Mouse (Mus musculus) stomach, embryonic 14.5 days (tissue): ENCODE data around the gene Myo16. TPM values are rescaled to one million over a fixed set of nuclear protein-coding genes. Genes with fewer than 3 reads are reported as not detected.

ENCODE experiments used
- ATAC-seq: fragments of 200-750 bp; cut with Nextera tagmentation; 2 replicates; pipeline ENCODE4 v1.8.0; 2017; ENCODE audit warnings: low read depth, moderate TSS enrichment; ENCODE audit not compliant: insufficient number of reproducible peaks, insufficient read depth, low FRiP score
- H3K27ac ChIP-seq: fragments of 300-500 bp; sonication (generic); 2 replicates; pipeline ENCODE4 v1.5.1; 2014; ENCODE audit warnings: mild to moderate bottlenecking, low read length, moderate library complexity, mixed read lengths
- H3K27me3 ChIP-seq: fragments of 300-500 bp; sonication (generic); 2 replicates; pipeline ENCODE4 v1.6.1; 2014; ENCODE audit warnings: low read length, control low read depth, mixed read lengths; ENCODE audit not compliant: control insufficient read depth, insufficient read depth
- H3K36me3 ChIP-seq: fragments of 300-500 bp; sonication (generic); 2 replicates; pipeline ENCODE4 v1.6.1; 2014; ENCODE audit warnings: mild to moderate bottlenecking, control low read depth, low read length, moderate library complexity, mixed read lengths; ENCODE audit not compliant: control insufficient read depth, insufficient read depth
- H3K4me1 ChIP-seq: fragments of 300-500 bp; sonication (generic); 2 replicates; pipeline ENCODE4 v1.6.1; 2014; ENCODE audit warnings: low read length, control low read depth, mixed read lengths; ENCODE audit not compliant: control insufficient read depth, insufficient read depth
- H3K4me2 ChIP-seq: fragments of 300-500 bp; sonication (generic); replicated peaks from 2 replicates; pipeline ENCODE4 v1.6.1; 2014; ENCODE audit warnings: low read depth, low read length, control low read depth
- H3K4me3 ChIP-seq: fragments of 300-500 bp; sonication (generic); 2 replicates; pipeline ENCODE4 v1.5.1; 2014; ENCODE audit warnings: low read depth, low read length, control low read depth
- H3K9ac ChIP-seq: fragments of 300-500 bp; sonication (generic); replicated peaks from 2 replicates; pipeline ENCODE4 v1.6.1; 2014; ENCODE audit warnings: low read depth, mild to moderate bottlenecking, control low read depth, low read length, moderate library complexity, mixed read lengths
- H3K9me3 ChIP-seq: fragments of 300-500 bp; sonication (generic); 2 replicates; pipeline ENCODE4 v1.6.1; 2016; ENCODE audit warnings: low read depth, low read length, control low read depth; ENCODE audit not compliant: control insufficient read depth
- WGBS: fragments of 180-500 bp; shearing (Covaris S2); extraction: QIAGEN DNeasy Blood & Tissue Kit; methylation state at CpG from one replicate; pipeline ENCODE4 v1.1.7; 2014; 5-methylcytosine and 5-hydroxymethylcytosine counted together
- polyA plus RNA-seq: library from polyadenylated mRNA; unstranded; fragments of >200 nt; fragmentation: Nextera tagmentation; extraction: Ambion mirVana; gene quantifications from 2 replicates; pipeline ENCODE4 v1.2.1, GENCODE M21; 2014

Myo16 gene
- polyA plus RNA-seq, 1 experiment from 2014 or later = 6.4 TPM

DNA sequence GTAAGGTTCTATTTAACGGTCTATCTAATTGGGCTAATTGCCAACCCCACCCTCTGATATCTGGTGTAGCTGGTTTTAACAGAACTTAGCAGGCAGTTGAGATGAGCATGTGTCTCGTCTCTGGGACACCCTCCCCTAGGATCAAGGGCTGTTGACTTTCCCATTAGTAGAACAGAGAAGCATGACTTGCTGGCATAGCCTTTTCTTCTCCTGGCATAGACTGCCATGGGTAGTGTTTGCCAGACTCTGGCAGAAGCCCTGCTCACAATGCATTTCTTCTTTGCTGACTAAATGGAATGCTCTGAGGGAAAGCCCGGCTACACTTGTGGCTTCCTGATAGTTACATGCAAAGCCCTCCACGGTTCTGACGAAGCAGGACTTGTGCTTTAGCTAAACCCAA is 45.6 kb downstream of the Myo16 start:
- Histone ChIP-seq H3K36me3 (no peaks in the 10 kb centered on the region), H3K27ac (no peak overlapping the region), H3K9ac (no peak overlapping the region), H3K4me3 (no peak overlapping the region), H3K4me1 (no peaks in the 10 kb centered on the region), H3K4me2 (no peak overlapping the region), H3K27me3 (no peaks in the 10 kb centered on the region), H3K9me3 (no peaks in the 10 kb centered on the region)
- 82% methylated on average over 5 of the region's 5 CpGs for WGBS
- ATAC-seq = no peak

DNA sequence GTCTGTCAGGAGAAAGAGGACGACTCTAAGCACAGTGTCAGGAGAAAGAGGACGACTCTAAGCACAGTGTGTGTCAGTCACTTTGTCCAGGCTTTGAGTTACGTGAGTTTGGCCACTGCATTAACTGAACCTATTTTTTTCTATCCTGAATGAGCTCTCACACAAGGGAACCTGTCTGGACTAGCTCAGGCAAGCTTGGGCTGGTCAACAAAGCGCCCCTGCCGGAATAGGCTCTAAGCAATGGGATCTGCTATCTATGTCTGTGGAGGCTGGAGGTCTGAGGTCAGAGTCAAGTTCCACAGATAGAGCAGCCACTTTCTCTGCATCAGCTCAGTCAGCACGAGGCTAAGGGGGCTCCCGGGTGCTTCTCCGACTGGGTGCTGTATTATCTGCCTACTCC is 46.3 kb downstream of the Myo16 start:
- WGBS = 65% methylated on average over 8 of the region's 8 CpGs
- Histone ChIP-seq H3K4me3 (no peak overlapping the region), H3K27ac (no peak overlapping the region), H3K36me3 (no peaks in the 10 kb centered on the region), H3K4me2 (no peak overlapping the region), H3K9me3 (no peaks in the 10 kb centered on the region), H3K27me3 (no peaks in the 10 kb centered on the region), H3K9ac (no peak overlapping the region), H3K4me1 (no peaks in the 10 kb centered on the region)
- ATAC-seq = no peak

DNA sequence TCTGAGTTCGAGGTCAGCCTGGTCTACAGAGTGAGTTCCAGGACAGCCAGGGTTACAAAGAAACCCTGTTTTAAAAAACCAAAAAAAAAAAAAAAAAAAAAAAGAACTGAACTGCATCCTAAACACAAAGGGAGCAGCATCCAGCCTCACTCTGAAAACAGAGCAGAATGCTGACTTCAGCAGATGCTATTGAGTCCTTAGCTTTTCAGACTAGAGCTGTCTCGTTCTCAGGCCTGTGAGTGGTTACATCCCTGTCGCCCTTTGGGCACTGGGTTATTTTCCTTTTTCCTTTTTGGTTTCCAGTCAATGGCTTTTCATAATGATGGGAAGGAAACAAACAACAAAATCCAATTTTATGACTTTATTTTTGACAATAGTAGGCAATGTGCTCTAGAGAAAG is 61.3 kb downstream of the Myo16 start:
- Histone ChIP-seq H3K36me3 (no peaks in the 10 kb centered on the region), H3K27me3 (no peaks in the 10 kb centered on the region), H3K27ac (no peak overlapping the region), H3K9ac (no peak overlapping the region), H3K4me1 (no peaks in the 10 kb centered on the region), H3K4me2 (no peak overlapping the region), H3K9me3 (no peaks in the 10 kb centered on the region), H3K4me3 (no peak overlapping the region)
- WGBS = 86% methylated on average over 3 of the region's 3 CpGs
- no peak for ATAC-seq

DNA sequence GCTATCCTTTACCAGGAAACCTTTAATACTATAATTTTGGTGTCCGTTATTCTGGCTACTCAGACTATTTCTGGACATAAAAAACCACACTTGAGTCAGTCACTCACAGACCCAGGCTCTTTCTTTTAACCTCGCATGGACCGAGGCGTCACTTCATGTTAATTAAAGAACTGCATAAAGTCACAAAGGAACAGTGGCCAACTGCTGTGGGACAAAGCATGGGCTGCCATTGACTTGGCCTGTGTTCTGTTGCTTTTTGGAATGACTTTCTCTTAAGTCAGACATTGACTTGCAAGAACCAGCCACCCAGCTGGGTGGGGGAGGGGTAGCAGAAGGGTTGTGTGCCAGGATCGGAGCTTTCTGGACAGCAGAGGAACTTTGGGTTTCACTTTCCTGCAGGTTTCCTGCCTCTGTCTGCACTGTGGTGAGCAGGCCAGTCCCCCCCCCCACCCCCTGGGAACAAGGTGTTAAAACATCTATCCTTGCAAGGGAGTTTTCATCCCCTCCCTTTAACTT is 66.1 kb downstream of the Myo16 start:
- WGBS = 79% methylated on average over 5 of the region's 5 CpGs
- Histone ChIP-seq H3K4me3 (no peak overlapping the region), H3K4me2 (no peak overlapping the region), H3K9me3 (no peaks in the 10 kb centered on the region), H3K36me3 (no peaks in the 10 kb centered on the region), H3K27me3 (no peaks in the 10 kb centered on the region), H3K27ac (no peak overlapping the region), H3K4me1 (peaks cover 16% of the 10 kb centered on the region), H3K9ac (no peak overlapping the region)
- no peak for ATAC-seq

DNA sequence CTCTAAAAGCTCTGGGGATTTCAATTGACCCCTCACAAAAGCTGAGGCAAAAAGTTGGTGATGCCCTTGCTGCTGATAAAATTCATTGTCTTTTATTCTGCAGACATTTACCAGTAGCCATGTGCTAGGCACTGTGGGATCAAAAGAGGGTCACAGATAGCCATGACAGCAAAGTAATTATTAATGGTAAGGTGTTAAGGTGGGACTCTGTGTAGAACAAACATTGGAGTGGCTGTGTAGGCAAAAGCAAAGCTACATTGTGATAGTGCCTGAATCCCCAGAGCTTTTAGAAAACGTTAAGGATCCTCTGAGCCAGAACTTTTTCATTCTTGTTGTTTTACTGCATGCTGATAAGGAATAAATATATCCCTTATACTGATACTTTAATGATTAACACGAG is 69.1 kb downstream of the Myo16 start:
- H3K27me3 ChIP-seq = no peaks in the 10 kb centered on the region
- H3K4me3 ChIP-seq = no peak overlapping the region
- peak; percentile 65; the same call in 1 of the 2 replicates for ATAC-seq
- H3K4me2 ChIP-seq = no peak overlapping the region
- H3K4me1 ChIP-seq = peaks cover 16% of the 10 kb centered on the region
- 45% methylated on average over 2 of the region's 2 CpGs for WGBS
- H3K36me3 ChIP-seq = no peaks in the 10 kb centered on the region
- peak overlapping the region; percentile 22; the same call in 1 of the 2 replicates for H3K27ac ChIP-seq
- H3K9ac ChIP-seq = no peak overlapping the region
- H3K9me3 ChIP-seq = no peaks in the 10 kb centered on the region

DNA sequence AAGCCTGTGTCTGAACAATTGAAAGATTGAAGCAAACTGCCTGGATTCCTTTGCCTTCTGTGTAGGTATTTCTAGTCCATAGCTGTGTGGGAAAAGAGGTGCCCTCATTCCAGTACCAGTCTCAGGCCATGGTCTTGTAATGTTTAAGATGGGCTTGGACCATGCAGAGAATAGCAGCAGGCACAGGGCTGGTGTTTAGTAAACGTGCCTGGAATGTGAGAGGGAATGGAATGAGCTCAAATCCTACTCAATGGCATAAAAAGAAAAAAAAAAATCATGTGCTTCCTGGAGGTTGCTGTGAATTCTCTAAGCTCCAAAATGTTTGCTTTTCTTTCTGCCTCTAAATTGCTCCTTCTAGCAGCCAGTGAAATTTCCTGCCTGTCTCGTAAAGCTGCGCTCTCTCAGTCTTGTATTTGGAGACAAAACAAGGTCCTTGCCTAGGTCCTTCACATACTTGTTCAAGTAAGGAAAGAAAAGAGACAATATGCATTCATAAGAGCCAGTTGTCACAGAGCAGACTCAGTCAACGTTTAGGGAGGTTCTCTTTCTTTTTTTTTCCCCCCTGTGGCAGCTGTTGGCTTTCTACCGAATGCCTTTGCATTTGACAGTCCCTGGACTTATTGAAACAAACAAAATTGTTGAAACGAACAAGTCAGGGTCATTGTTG is 70.0 kb downstream of the Myo16 start:
- Histone ChIP-seq H3K4me1 (peaks cover 16% of the 10 kb centered on the region), H3K4me3 (no peak overlapping the region), H3K9me3 (no peaks in the 10 kb centered on the region), H3K4me2 (peak overlapping the region; percentile 15; the same call in 1 of the 2 replicates), H3K27ac (peak overlapping the region; percentile 58; the same call in 1 of the 2 replicates), H3K36me3 (no peaks in the 10 kb centered on the region), H3K9ac (no peak overlapping the region), H3K27me3 (no peaks in the 10 kb centered on the region)
- peak; percentile 14; the same call in 1 of the 2 replicates for ATAC-seq
- 19% methylated on average over 6 of the region's 6 CpGs for WGBS

DNA sequence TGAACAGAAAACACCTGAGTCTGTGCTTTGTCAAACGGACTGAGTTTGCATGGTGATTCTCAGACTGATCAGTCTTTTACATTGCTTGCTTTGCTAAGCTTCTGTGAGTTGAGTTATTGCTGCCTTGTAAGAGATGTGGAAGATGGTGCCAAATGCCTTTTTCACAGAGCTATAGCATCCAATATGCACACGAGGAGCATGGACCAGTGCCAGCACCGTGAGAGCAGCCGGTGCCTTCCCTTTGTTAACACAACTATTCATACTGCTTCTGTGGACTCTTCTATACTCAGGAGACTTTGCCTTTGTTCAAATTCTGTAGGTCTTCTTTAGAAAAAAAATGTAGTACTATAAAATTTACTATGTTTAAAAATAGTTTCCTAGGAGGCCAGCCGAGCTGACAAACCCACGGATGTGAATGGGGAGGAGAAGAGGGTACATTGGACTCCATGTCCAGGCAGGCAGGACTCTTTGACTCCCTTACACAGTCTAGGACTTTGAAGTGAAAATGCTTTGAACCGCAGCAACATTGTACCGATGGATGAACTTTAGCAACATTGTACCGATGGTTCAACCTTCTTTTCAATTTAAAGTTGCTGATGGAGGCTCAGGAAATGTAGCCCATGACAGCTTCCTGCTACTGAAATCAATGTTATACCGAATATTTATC is 70.7 kb downstream of the Myo16 start:
- H3K9me3 ChIP-seq = no peaks in the 10 kb centered on the region
- H3K36me3 ChIP-seq = no peaks in the 10 kb centered on the region
- H3K9ac ChIP-seq = no peak overlapping the region
- H3K27ac ChIP-seq = peak overlapping the region; percentile 58; the same call in 1 of the 2 replicates
- peak overlapping the region; percentile 15; the same call in 1 of the 2 replicates for H3K4me2 ChIP-seq
- ATAC-seq = peak; percentile 63; the same call in 1 of the 2 replicates
- no peaks in the 10 kb centered on the region for H3K27me3 ChIP-seq
- peaks cover 16% of the 10 kb centered on the region for H3K4me1 ChIP-seq
- 44% methylated on average over 10 of the region's 10 CpGs for WGBS
- H3K4me3 ChIP-seq = no peak overlapping the region

DNA sequence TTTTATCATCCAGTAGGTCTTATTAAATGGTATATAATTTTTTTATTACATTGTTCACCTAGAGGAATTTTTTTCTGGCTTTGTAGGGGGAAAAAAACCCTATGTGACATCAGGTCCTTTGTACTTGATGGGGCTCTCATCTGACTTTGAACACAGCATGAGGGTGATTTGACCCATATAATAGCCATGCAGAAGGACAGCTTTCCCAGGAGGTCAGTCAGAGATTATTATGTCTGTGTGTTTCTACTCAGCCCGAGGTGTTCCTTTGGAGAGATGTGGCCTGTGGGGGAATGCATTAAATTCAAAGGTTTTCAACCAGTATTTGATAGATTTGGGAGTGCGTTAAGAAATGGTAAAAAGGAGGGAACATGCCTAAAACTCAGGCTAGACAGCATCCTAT is 71.3 kb downstream of the Myo16 start:
- no peak for ATAC-seq
- no peaks in the 10 kb centered on the region for H3K9me3 ChIP-seq
- no peaks in the 10 kb centered on the region for H3K36me3 ChIP-seq
- peak overlapping the region; percentile 27; the same call in 1 of the 2 replicates for H3K27ac ChIP-seq
- H3K9ac ChIP-seq = no peak overlapping the region
- no peaks in the 10 kb centered on the region for H3K27me3 ChIP-seq
- no peak overlapping the region for H3K4me3 ChIP-seq
- WGBS = 82% methylated on average over 2 of the region's 2 CpGs
- H3K4me1 ChIP-seq = peaks cover 16% of the 10 kb centered on the region
- H3K4me2 ChIP-seq = no peak overlapping the region
